Mouse (Mus musculus) embryonic facial prominence, embryonic 12.5 days (tissue): Measurements from ENCODE around the gene Mustn1. TPM values are rescaled to one million over a fixed set of nuclear protein-coding genes. Genes with fewer than 3 reads are reported as not detected.

ENCODE experiments used
- ATAC-seq: fragments of 200-750 bp; cut with Nextera tagmentation; 2 replicates; pipeline ENCODE4 v1.8.0; 2017; ENCODE audit not compliant: insufficient number of reproducible peaks, insufficient read depth, low FRiP score, low TSS enrichment
- H3K27ac ChIP-seq: fragments of 300-500 bp; sonication (generic); 2 replicates; pipeline ENCODE4 v1.5.1; 2016; ENCODE audit warnings: mild to moderate bottlenecking
- H3K27me3 ChIP-seq: fragments of 300-500 bp; sonication (generic); 2 replicates; pipeline ENCODE4 v1.6.1; 2016; ENCODE audit warnings: mild to moderate bottlenecking, moderate library complexity
- H3K36me3 ChIP-seq: fragments of 300-500 bp; sonication (generic); 2 replicates; pipeline ENCODE4 v1.6.1; 2016; ENCODE audit warnings: mild to moderate bottlenecking
- H3K4me1 ChIP-seq: fragments of 300-500 bp; sonication (generic); 2 replicates; pipeline ENCODE4 v1.6.1; 2016
- H3K4me2 ChIP-seq: fragments of 300-500 bp; sonication (generic); replicated peaks from 2 replicates; pipeline ENCODE4 v1.6.1; 2016; ENCODE audit warnings: mild to moderate bottlenecking, moderate library complexity
- H3K4me3 ChIP-seq: fragments of 300-500 bp; sonication (generic); 2 replicates; pipeline ENCODE4 v1.5.1; 2016; ENCODE audit warnings: mild to moderate bottlenecking
- H3K9ac ChIP-seq: fragments of 300-500 bp; sonication (generic); 2 replicates; pipeline ENCODE4 v1.6.1; 2016; ENCODE audit warnings: mild to moderate bottlenecking, moderate library complexity
- H3K9me3 ChIP-seq: fragments of 300-500 bp; sonication (generic); 2 replicates; pipeline ENCODE4 v1.6.1; 2016; ENCODE audit warnings: mild to moderate bottlenecking, moderate library complexity
- WGBS: fragments of 180-500 bp; shearing (Covaris S2); methylation state at CpG from one replicate; pipeline ENCODE4 v1.1.7; 2016; 5-methylcytosine and 5-hydroxymethylcytosine counted together
- polyA plus RNA-seq: library from polyadenylated mRNA; unstranded; fragments of >200 nt; fragmentation: Nextera tagmentation; extraction: Ambion mirVana; gene quantifications from 2 replicates; pipeline ENCODE4 v1.2.1, GENCODE M21; 2016

Mustn1 gene
- polyA plus RNA-seq, 1 experiment from 2014 or later = 4.3 TPM

DNA sequence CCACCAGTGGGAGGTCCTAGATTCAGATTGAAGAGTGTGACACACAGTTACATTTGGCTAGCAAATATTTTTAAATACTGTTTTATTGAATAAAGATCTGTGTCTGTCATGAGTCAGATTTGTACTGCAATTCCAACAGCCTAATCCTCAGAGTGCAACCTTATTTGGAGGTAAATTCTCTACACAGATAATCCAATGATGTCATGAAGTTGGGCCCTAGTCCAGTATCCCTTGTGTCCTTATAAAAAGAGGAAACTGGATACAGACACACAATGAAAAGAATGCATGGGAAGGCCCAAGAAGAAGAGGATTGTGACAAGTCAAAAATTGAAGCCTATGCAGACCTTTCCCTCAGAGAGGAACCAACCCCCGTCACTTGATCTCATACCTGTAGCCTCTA, 37.5 kb downstream of the Mustn1 start:
- H3K9me3 ChIP-seq = no peaks in the 10 kb centered on the region
- no peak overlapping the region for H3K4me2 ChIP-seq
- no peak for ATAC-seq
- H3K9ac ChIP-seq = no peak overlapping the region
- no peaks in the 10 kb centered on the region for H3K36me3 ChIP-seq
- no peak overlapping the region for H3K27ac ChIP-seq
- no peak overlapping the region for H3K4me3 ChIP-seq
- H3K4me1 ChIP-seq = no peaks in the 10 kb centered on the region
- H3K27me3 ChIP-seq = no peaks in the 10 kb centered on the region
- 75% methylated on average over 1 of the region's 1 CpGs for WGBS

DNA sequence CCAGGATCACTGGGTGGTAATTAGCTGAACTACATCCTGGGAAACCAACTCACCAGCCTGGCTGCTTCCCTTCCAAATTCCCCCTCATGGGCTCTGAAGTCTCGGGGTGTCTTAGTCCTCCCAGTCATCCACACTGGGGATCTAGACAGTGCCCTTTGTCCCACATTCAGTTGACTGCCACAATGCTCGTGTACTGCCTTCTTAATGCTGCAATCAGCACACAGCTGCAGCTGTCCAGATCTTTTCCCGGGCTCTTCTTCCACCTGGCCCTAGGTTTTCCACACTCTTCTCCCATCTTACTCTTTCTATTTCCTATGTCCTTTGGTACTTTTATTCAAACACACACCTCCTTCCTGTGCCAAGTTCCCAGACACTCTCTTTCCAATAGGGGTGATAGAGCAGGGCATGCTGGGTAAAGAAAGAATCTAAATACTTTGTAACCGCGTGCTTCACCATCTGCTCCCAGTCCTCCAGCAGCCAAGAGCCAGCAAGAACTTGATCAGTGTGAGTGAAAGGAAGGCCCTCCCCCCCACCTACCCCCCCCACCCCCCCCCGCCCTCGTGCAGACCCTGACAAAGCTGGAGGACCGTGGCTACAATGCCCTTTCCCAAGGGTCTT, 43.2 kb downstream of the Mustn1 start:
- ATAC-seq = no peak
- 63% methylated on average over 8 of the region's 8 CpGs for WGBS
- H3K36me3 ChIP-seq = no peaks in the 10 kb centered on the region

GRCm38 (mm10) chr14:30923375-30924105, 44.5 kb downstream of the Mustn1 start, which contains the start of gene Itih3:
TSS of gene Itih3 (minus strand) at chr14:30923760.
- Histone ChIP-seq H3K9ac (no peak within 1 kb of the TSS), H3K9me3 (no peaks in the 10 kb centered on the region)

More for the DNA sequence above, 43.2 kb downstream of the Mustn1 start:
- Histone ChIP-seq H3K27ac (no peak overlapping the region), H3K9ac (no peak overlapping the region), H3K27me3 (no peaks in the 10 kb centered on the region), H3K4me1 (peaks cover 3% of the 10 kb centered on the region; the same call in 1 of the 2 replicates), H3K9me3 (no peaks in the 10 kb centered on the region), H3K4me2 (no peak overlapping the region), H3K4me3 (no peak overlapping the region)

DNA sequence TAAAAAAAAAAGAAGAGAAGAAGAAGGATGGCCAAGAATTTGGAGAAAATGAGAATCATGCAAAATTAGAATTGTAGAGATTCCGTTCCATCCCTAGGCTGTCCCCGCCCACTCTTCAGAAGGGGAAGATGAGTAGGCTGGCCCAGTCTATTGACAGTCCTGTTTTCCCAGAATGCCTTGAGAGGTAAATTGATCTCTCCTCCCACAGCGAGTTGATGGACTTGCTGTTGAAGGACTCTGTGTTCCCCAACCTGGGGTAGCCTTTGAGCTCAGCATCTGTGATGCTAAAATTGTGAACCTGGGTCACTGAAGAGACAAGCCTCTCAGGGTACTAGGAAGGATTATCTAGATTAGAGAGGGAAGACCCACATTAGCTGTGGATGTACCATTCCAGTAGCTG, 46.5 kb downstream of the Mustn1 start:
- H3K4me1 ChIP-seq = peaks cover 3% of the 10 kb centered on the region; the same call in 1 of the 2 replicates
- no peak for ATAC-seq
- no peaks in the 10 kb centered on the region for H3K36me3 ChIP-seq
- no peak overlapping the region for H3K4me2 ChIP-seq
- H3K9me3 ChIP-seq = no peaks in the 10 kb centered on the region
- H3K4me3 ChIP-seq = no peak overlapping the region
- 92% methylated on average over 3 of the region's 3 CpGs for WGBS
- H3K9ac ChIP-seq = no peak overlapping the region
- H3K27me3 ChIP-seq = no peaks in the 10 kb centered on the region
- H3K27ac ChIP-seq = no peak overlapping the region

More at GRCm38 (mm10) chr14:30923375-30924105, 44.5 kb downstream of the Mustn1 start, which contains the start of gene Itih3:
- no peaks in the 10 kb centered on the region for H3K36me3 ChIP-seq
- H3K4me2 ChIP-seq = no peak within 1 kb of the TSS
- H3K27ac ChIP-seq = no peak within 1 kb of the TSS
- ATAC-seq = no peak
- H3K4me1 ChIP-seq = peaks cover 3% of the 10 kb centered on the region; the same call in 1 of the 2 replicates
- no peak within 1 kb of the TSS for H3K4me3 ChIP-seq
- no peaks in the 10 kb centered on the region for H3K27me3 ChIP-seq
- WGBS = 66% methylated on average over 6 of the region's 6 CpGs

DNA sequence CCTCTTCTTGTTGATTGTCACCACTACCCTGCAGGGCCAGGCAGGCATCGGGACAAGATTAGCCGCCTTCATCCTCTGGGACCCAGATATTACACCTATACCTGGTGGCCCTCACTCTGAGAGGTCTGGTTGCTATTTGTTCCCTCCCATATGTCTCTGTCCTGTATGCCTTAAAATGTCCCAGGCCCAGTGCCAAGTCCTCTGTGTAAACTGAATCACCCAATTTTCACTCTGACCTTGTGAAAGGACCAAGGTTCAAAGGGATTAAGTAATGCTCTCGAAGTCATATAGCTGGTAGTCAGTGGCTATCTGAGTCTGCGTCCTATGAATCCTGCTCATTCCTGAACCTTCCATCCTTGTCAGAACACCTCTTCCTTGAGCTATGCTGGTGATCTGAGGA, 51.4 kb downstream of the Mustn1 start:
- Histone ChIP-seq H3K4me2 (no peak overlapping the region), H3K9ac (no peak overlapping the region), H3K9me3 (no peaks in the 10 kb centered on the region), H3K4me3 (no peak overlapping the region), H3K27me3 (no peaks in the 10 kb centered on the region), H3K36me3 (no peaks in the 10 kb centered on the region), H3K4me1 (no peaks in the 10 kb centered on the region), H3K27ac (no peak overlapping the region)
- 86% methylated on average over 4 of the region's 4 CpGs for WGBS
- no peak for ATAC-seq

Other genes with a start within 250 kb of the Mustn1 start
- 19.9 and 20.0 TPM in 2 replicates for gene Rft1, start 224.8 kb upstream of the Mustn1 start, polyA plus RNA-seq
- gene Sfmbt1, start 164.4 kb upstream of the Mustn1 start, polyA plus RNA-seq = 17.0 and 17.9 TPM in 2 replicates
- 39.2 and 41.4 TPM in 2 replicates for gene Tmem110, start 53.6 kb upstream of the Mustn1 start, polyA plus RNA-seq
- gene Itih4, start 7.3 kb downstream of the Mustn1 start, polyA plus RNA-seq = not detected in 2 replicates
- 0.28 and 0.46 TPM in 2 replicates for gene Itih3, start 44.6 kb downstream of the Mustn1 start, polyA plus RNA-seq
- gene Itih1, start 64.1 kb downstream of the Mustn1 start, polyA plus RNA-seq = not detected in 2 replicates
- gene Nek4, start 72.2 kb downstream of the Mustn1 start, polyA plus RNA-seq = 16.1 and 19.0 TPM in 2 replicates
- gene Glt8d1, start 122.2 kb downstream of the Mustn1 start, polyA plus RNA-seq = 61.2 and 67.4 TPM in 2 replicates
- gene Spcs1, start 122.5 kb downstream of the Mustn1 start, polyA plus RNA-seq = 337 and 341 TPM in 2 replicates
- 176 and 178 TPM in 2 replicates for gene Pbrm1, start 139.9 kb downstream of the Mustn1 start, polyA plus RNA-seq
- 99.5 and 121 TPM in 2 replicates for gene Gnl3, start 140.0 kb downstream of the Mustn1 start, polyA plus RNA-seq
- 59.1 and 64.8 TPM in 2 replicates for gene Smim4, start 249.8 kb downstream of the Mustn1 start, polyA plus RNA-seq